Mouse (Mus musculus) liver, embryonic 11.5 days (tissue): ENCODE data around the gene Clec18a. TPM values are rescaled to one million over a fixed set of nuclear protein-coding genes. Genes with fewer than 3 reads are reported as not detected.
A peak's percentile ranks its signal among the peaks of the same experiment; 100 is the strongest.
"Not testable (repeated sequence)": the region's sequence is repeated elsewhere in the genome, so short reads cannot be mapped to it uniquely, and the experiment has no call there.

Experiments used
- ATAC-seq: fragments of 200-750 bp; cut with Nextera tagmentation; replicated peaks from 2 replicates; pipeline ENCODE4 v1.8.0; 2017; ENCODE audit warnings: moderate number of reproducible peaks, mild to moderate bottlenecking, moderate TSS enrichment, moderate library complexity; ENCODE audit not compliant: low FRiP score
- DNase-seq: peaks from one replicate; pipeline ENCODE4 v3.0.0-alpha.2; 2017; ENCODE audit warnings: low spot score
- H3K27ac ChIP-seq: fragments of 300-500 bp; sonication (generic); 2 replicates; pipeline ENCODE4 v1.5.1; 2014; ENCODE audit warnings: mild to moderate bottlenecking, low read depth, low read length, control low read depth
- H3K27me3 ChIP-seq: fragments of 300-500 bp; sonication (generic); replicated peaks from 2 replicates; pipeline ENCODE4 v1.6.1; 2014; ENCODE audit warnings: low read length, mixed read lengths; ENCODE audit not compliant: control insufficient read depth, insufficient read depth
- H3K36me3 ChIP-seq: fragments of 300-500 bp; sonication (generic); 2 replicates; pipeline ENCODE4 v1.6.1; 2014; ENCODE audit warnings: mild to moderate bottlenecking, low read length, moderate library complexity, mixed read lengths; ENCODE audit not compliant: control insufficient read depth, insufficient read depth
- H3K4me1 ChIP-seq: fragments of 300-500 bp; sonication (generic); replicated peaks from 2 replicates; pipeline ENCODE4 v1.6.1; 2014; ENCODE audit warnings: low read length, mixed read lengths; ENCODE audit not compliant: control insufficient read depth, insufficient read depth
- H3K4me2 ChIP-seq: fragments of 300-500 bp; sonication (generic); 2 replicates; pipeline ENCODE4 v1.6.1; 2014; ENCODE audit warnings: mild to moderate bottlenecking, control low read depth, moderate library complexity
- H3K4me3 ChIP-seq: fragments of 300-500 bp; sonication (generic); 2 replicates; pipeline ENCODE4 v1.5.1; 2014; ENCODE audit warnings: low read depth, low read length, control low read depth
- H3K9ac ChIP-seq: fragments of 300-500 bp; sonication (generic); 2 replicates; pipeline ENCODE4 v1.6.1; 2014; ENCODE audit warnings: low read depth, low read length, control low read depth
- H3K9me3 ChIP-seq: fragments of 300-500 bp; sonication (generic); 2 replicates; pipeline ENCODE4 v1.6.1; 2016; ENCODE audit warnings: low read length, inconsistent platforms, mixed read lengths; ENCODE audit not compliant: control insufficient read depth
- WGBS: fragments of 180-500 bp; shearing (Covaris S2); extraction: QIAGEN DNeasy Blood & Tissue Kit; methylation state at CpG from one replicate; pipeline ENCODE4 v1.1.7; 2014; 5-methylcytosine and 5-hydroxymethylcytosine counted together
- microRNA-seq: library from miRNA; unstranded; fragments of <30 nt; microRNA quantifications from one replicate; pipeline ENCODE4, GENCODE M21; 2017; ENCODE audit warnings: borderline number of aligned reads
- polyA plus RNA-seq: library from polyadenylated mRNA; unstranded; fragments of >200 nt; fragmentation: Nextera tagmentation; extraction: Ambion mirVana; gene quantifications from 2 replicates; pipeline ENCODE4 v1.2.1, GENCODE M21; 2014

Gene Clec18a
- polyA plus RNA-seq, 1 experiment from 2014 or later, result not detected

DNA sequence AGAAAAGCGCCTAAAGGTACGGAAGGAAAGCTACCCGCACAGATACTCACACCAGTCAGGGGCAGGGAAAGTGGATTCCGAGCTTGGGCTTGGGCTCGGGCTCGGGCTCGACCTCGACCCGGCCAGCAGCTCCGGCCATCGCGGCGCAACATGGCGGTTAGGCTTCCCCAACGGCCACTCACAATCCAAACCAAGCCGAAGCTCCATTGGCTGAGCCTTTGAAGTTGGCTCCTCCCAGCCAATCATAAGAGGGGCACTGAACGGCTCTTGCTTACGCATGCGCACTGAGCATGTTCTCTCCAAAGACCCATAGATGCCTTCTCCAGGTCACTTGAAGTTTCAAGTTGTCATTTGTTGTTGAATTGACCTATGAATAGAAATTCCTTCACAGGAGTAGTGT is 60.7 kb downstream of the Clec18a start, which contains the start of gene Ddx19b:
Ddx19b (minus strand) TSS at position 180 of the 400 bp plus-strand sequence.
- DNase-seq (no peak), ATAC-seq (no peak)
- no peaks in the 10 kb centered on the region for H3K27me3 ChIP-seq
- H3K4me3 ChIP-seq, result no peak within 1 kb of the TSS
- H3K9ac ChIP-seq, result no peak within 1 kb of the TSS
- no peaks in the 10 kb centered on the region for H3K36me3 ChIP-seq
- 93% methylated on average over 19 of the region's 19 CpGs for WGBS
- no peak within 1 kb of the TSS for H3K4me2 ChIP-seq
- H3K9me3 ChIP-seq, result no peaks in the 10 kb centered on the region
- peaks cover 10% of the 10 kb centered on the region for H3K4me1 ChIP-seq
- no peak within 1 kb of the TSS for H3K27ac ChIP-seq

DNA sequence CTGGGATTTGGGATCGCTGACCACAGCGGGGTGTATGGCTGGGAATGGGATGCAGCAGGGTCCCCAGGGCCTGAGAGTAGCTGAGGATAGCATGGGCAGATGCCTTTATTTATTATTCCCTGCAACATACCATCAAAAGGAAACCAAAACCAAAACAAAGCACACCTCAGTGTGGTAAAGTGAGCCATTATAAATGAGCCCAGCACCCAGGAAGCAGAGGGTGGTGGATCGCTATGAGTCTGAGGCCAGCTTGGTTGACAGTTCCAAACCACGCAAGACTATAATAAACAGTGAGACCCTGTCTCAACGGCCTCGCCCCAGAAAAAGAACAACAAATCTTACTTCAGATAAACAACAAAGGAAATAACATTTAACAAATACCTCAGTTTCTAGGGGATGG is 62.2 kb downstream of the Clec18a start:
- H3K9ac ChIP-seq, result no peak overlapping the region

GRCm38 (mm10) chr8:111029589-111029988 is 62.6 kb downstream of the Clec18a start:
- H3K9ac ChIP-seq, result no peak overlapping the region
- H3K4me3 ChIP-seq, result peak overlapping the region; percentile 27; the same call in 1 of the 2 replicates

More for the DNA sequence above, 62.2 kb downstream of the Clec18a start:
- Histone ChIP-seq H3K27me3 (no peaks in the 10 kb centered on the region), H3K4me3 (peak overlapping the region; percentile 27; the same call in 1 of the 2 replicates), H3K4me1 (peaks cover 1% of the 10 kb centered on the region), H3K9me3 (no peaks in the 10 kb centered on the region), H3K27ac (no peak overlapping the region), H3K36me3 (no peaks in the 10 kb centered on the region), H3K4me2 (peak overlapping the region; percentile 51)
- DNase-seq (no peak), ATAC-seq (no peak)
- WGBS, result 68% methylated on average over 6 of the region's 6 CpGs

GRCm38 (mm10) chr8:111027391-111027937 is 64.8 kb downstream of the Clec18a start:
- Histone ChIP-seq H3K4me3 (peak overlapping the region; percentile 80), H3K9ac (peak overlapping the region; percentile 78), H3K4me1 (no peaks in the 10 kb centered on the region), H3K27me3 (no peaks in the 10 kb centered on the region), H3K4me2 (peak overlapping the region; percentile 68), H3K36me3 (no peaks in the 10 kb centered on the region), H3K27ac (peak overlapping the region; percentile 71), H3K9me3 (no peaks in the 10 kb centered on the region)
- ATAC-seq (peak; percentile 93), DNase-seq (peak; percentile 86)
- under 1% methylated on average over 31 of the region's 31 CpGs for WGBS

More at GRCm38 (mm10) chr8:111029589-111029988, 62.6 kb downstream of the Clec18a start:
- DNase-seq (no peak), ATAC-seq (no peak)
- H3K4me1 ChIP-seq, result no peaks in the 10 kb centered on the region
- H3K27ac ChIP-seq, result no peak overlapping the region
- no peaks in the 10 kb centered on the region for H3K9me3 ChIP-seq
- no peaks in the 10 kb centered on the region for H3K36me3 ChIP-seq
- 32% methylated on average over 4 of the region's 4 CpGs for WGBS
- no peaks in the 10 kb centered on the region for H3K27me3 ChIP-seq
- H3K4me2 ChIP-seq, result peak overlapping the region; percentile 51

DNA sequence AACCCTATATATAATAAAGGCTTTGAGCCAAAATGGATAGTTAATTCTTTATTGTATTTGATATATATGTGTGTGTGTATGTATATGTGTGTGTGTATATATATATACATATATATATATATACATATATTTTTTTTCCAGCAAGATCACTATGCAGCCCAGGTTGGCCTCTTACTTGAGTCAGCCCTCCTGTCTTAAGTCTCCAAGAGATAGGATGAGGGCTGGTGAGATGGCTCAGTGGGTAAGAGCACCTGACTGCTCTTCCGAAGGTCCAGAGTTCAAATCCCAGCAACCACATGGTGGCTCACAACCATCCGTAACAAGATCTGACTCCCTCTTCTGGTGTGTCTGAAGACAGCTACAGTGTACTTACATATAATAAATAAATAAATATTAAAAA is 65.6 kb downstream of the Clec18a start:
- 85% methylated on average over 1 of the region's 2 CpGs for WGBS
- H3K4me3 ChIP-seq, H3K36me3 ChIP-seq, H3K4me1 ChIP-seq, H3K27ac ChIP-seq, DNase-seq, H3K9me3 ChIP-seq, ATAC-seq, H3K4me2 ChIP-seq, H3K27me3 ChIP-seq, H3K9ac ChIP-seq: not testable (repeated sequence)

GRCm38 (mm10) chr8:111010230-111010991 is 81.8 kb downstream of the Clec18a start:
- not testable (repeated sequence) for ATAC-seq, H3K4me2 ChIP-seq
- H3K36me3 ChIP-seq, result peaks cover 18% of the 10 kb centered on the region

More at GRCm38 (mm10) chr8:111010230-111010991, 81.8 kb downstream of the Clec18a start:
- not testable (repeated sequence) for H3K4me1 ChIP-seq, H3K9me3 ChIP-seq, H3K4me3 ChIP-seq, DNase-seq, H3K27ac ChIP-seq, H3K9ac ChIP-seq, H3K27me3 ChIP-seq
- 90% methylated on average over 9 of the region's 10 CpGs for WGBS

Small RNAs within 50 kb of the gene (microRNA-seq; reads per million reads assigned to microRNA genes)
- gene Gm24103 (not detected), gene Mir3473d (3.2 reads per million)

Other genes starting within 250 kb of the Clec18a start
- gene Cog4, start 245.8 kb downstream of the Clec18a start, polyA plus RNA-seq, result 51.4 and 57.3 TPM in 2 replicates
- 187 and 214 TPM in 2 replicates for gene Sf3b3, start 245.6 kb downstream of the Clec18a start, polyA plus RNA-seq
- 6.8 and 9.0 TPM in 2 replicates for gene Fuk, start 189.9 kb downstream of the Clec18a start, polyA plus RNA-seq
- 21.9 and 22.0 TPM in 2 replicates for gene St3gal2, start 172.5 kb downstream of the Clec18a start, polyA plus RNA-seq
- gene Ddx19a, start 94.6 kb downstream of the Clec18a start, polyA plus RNA-seq, result 35.0 TPM in 2 replicates
- 7.1 TPM in 2 replicates for gene Ddx19b, start 60.7 kb downstream of the Clec18a start, polyA plus RNA-seq
- gene Aars, start 59.3 kb downstream of the Clec18a start, polyA plus RNA-seq, result 86.5 and 96.2 TPM in 2 replicates
- 25.7 and 31.6 TPM in 2 replicates for gene Exosc6, start 36.1 kb downstream of the Clec18a start, polyA plus RNA-seq
- gene Pdpr, start 2.2 kb upstream of the Clec18a start, polyA plus RNA-seq, result 5.1 and 5.3 TPM in 2 replicates
- gene Glg1, start 166.8 kb upstream of the Clec18a start, polyA plus RNA-seq, result 36.4 and 40.1 TPM in 2 replicates
- 81.6 and 96.1 TPM in 2 replicates for gene Rfwd3, start 207.8 kb upstream of the Clec18a start, polyA plus RNA-seq
- gene Mlkl, start 245.8 kb upstream of the Clec18a start, polyA plus RNA-seq, result 2.6 and 3.0 TPM in 2 replicates